ENCODE assay signal across 8 mouse cellular contexts in the genomic region with DNA sequence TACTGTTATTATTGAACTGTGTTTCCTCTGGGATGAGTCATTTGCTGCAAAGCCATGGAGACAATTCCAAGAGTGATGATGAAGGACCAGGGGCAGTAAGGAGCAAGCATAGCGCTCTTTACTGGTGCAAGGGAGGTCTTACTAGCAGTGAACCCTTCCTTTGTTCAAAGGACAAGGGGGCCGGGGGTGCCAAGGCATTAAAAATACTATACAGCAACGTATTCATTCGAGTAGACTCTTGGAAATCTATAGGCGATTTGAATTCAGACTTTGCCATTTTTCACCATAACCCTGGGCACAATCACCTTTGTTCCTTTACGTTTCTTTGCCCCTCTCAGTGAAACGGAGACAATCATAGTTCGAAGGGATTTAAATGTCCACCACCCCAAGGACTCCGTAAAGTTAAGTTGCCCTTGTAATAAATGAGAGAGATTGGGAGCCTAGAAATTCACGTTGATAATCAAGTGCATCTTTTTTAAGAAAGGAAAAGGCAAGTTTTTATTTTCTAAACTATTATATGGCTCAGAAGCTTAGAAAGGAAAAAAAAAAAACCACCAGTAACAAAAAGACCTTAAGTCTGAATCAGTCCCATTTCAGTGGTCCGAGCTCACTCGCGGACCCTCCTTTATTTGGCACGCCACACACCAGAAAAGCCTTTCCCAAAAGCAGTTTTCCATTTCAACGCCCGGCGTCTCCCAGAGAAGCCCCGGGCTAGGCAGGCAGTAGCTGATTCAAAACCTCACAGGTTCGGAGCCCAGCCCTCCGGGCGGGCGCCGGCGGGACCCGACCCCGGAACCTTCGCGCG. TPM values are rescaled to one million over a fixed set of nuclear protein-coding genes. Genes with fewer than 3 reads are reported as not detected.
DNase-seq lines count a peak whose midpoint lies in the region; ATAC-seq and TF ChIP-seq lines count a peak whose summit lies in the region.

No protein-coding gene starts in this region.

- peaks cover 9% of the 10 kb centered on the region for H3K4me1 ChIP-seq in kidney, embryonic 16.5 days (ENCODE audit: insufficient read depth, low read length)
- peaks cover 23% of the 10 kb centered on the region for H3K4me1 ChIP-seq in forebrain, embryonic 10.5 days
- H3K4me1 ChIP-seq in intestine, embryonic 16.5 days (ENCODE audit: control insufficient read depth, insufficient read depth, low read length): peaks cover 5% of the 10 kb centered on the region; the same call in 1 of the 2 replicates
- peaks cover 8% of the 10 kb centered on the region; the same call in 1 of the 2 replicates for H3K4me1 ChIP-seq in midbrain, postnatal 0 days (ENCODE audit: insufficient read depth, low read length)

- H3K27ac ChIP-seq in kidney, embryonic 16.5 days (ENCODE audit: low read length): peak overlapping the region; percentile 89
- H3K27ac ChIP-seq in forebrain, embryonic 10.5 days: peak overlapping the region; percentile 99
- peak overlapping the region; percentile 93 for H3K27ac ChIP-seq in intestine, embryonic 16.5 days (ENCODE audit: low read length)
- peak overlapping the region; percentile 93 for H3K27ac ChIP-seq in midbrain, postnatal 0 days (ENCODE audit: low read depth, low read length)

- H3K36me3 ChIP-seq in kidney, embryonic 16.5 days (ENCODE audit: insufficient read depth, low read length): no peaks in the 10 kb centered on the region
- H3K36me3 ChIP-seq in forebrain, embryonic 10.5 days (replicated peaks): peaks cover 18% of the 10 kb centered on the region
- no peaks in the 10 kb centered on the region for H3K36me3 ChIP-seq in intestine, embryonic 16.5 days (ENCODE audit: control insufficient read depth, insufficient read depth, low read length)
- H3K36me3 ChIP-seq in midbrain, postnatal 0 days (ENCODE audit: insufficient read depth, low read length): no peaks in the 10 kb centered on the region

- TF ChIP-seq CTCF in midbrain, postnatal 0 days (IDR thresholded peaks at IDR 0.05): no peak

- peak overlapping the region; percentile 99 for H3K9ac ChIP-seq in kidney, embryonic 16.5 days (replicated peaks; ENCODE audit: low read length)
- H3K9ac ChIP-seq in intestine, embryonic 16.5 days (ENCODE audit: low read depth, low read length): peak overlapping the region; percentile 97
- peak overlapping the region; percentile 98 for H3K9ac ChIP-seq in midbrain, postnatal 0 days (replicated peaks; ENCODE audit: low read length, poor library complexity, severe bottlenecking)

- H3K27me3 ChIP-seq in kidney, embryonic 16.5 days (ENCODE audit: insufficient read depth, low read length): no peaks in the 10 kb centered on the region
- no peaks in the 10 kb centered on the region for H3K27me3 ChIP-seq in forebrain, embryonic 10.5 days (ENCODE audit: poor library complexity, severe bottlenecking)
- H3K27me3 ChIP-seq in intestine, embryonic 16.5 days (replicated peaks; ENCODE audit: control insufficient read depth, insufficient read depth, low read length): no peaks in the 10 kb centered on the region
- H3K27me3 ChIP-seq in midbrain, postnatal 0 days (ENCODE audit: insufficient read depth, low read length): no peaks in the 10 kb centered on the region

- no peak for DNase-seq in kidney, adult 8-10 months
- DNase-seq in T-cell, adult 2 months (ENCODE audit: low spot score): peak; percentile 53
- no peak for DNase-seq in forebrain, embryonic 10.5 days (ENCODE audit: extremely low spot score, low spot score)
- DNase-seq in midbrain, postnatal 0 days (ENCODE audit: low spot score): no peak
- no peak for DNase-seq in Muller cell, postnatal 12 days (ENCODE audit: inconsistent ontology term)
- DNase-seq in kidney, postnatal 25 days: no peak

- peak overlapping the region; percentile 95 for H3K4me3 ChIP-seq in kidney, embryonic 16.5 days (ENCODE audit: low read length)
- H3K4me3 ChIP-seq in forebrain, embryonic 10.5 days: peak overlapping the region; percentile 98
- peak overlapping the region; percentile 100 for H3K4me3 ChIP-seq in intestine, embryonic 16.5 days (ENCODE audit: low read length)
- H3K4me3 ChIP-seq in midbrain, postnatal 0 days (ENCODE audit: low read depth, low read length): peak overlapping the region; percentile 100

- WGBS in kidney, embryonic 16.5 days: 13% methylated on average over 29 of the region's 29 CpGs
- 8% methylated on average over 29 of the region's 29 CpGs for WGBS in forebrain, embryonic 10.5 days
- 15% methylated on average over 29 of the region's 29 CpGs for WGBS in intestine, embryonic 16.5 days
- WGBS in midbrain, postnatal 0 days: 6% methylated on average over 29 of the region's 29 CpGs

- H3K4me2 ChIP-seq in kidney, embryonic 16.5 days (replicated peaks; ENCODE audit: low read depth, low read length): peak overlapping the region; percentile 59
- H3K4me2 ChIP-seq in intestine, embryonic 16.5 days (ENCODE audit: low read depth, low read length): peak overlapping the region; percentile 76
- H3K4me2 ChIP-seq in midbrain, postnatal 0 days (ENCODE audit: low read depth, low read length, poor library complexity, severe bottlenecking): peak overlapping the region; percentile 79

- peaks cover 6% of the 10 kb centered on the region for H3K9me3 ChIP-seq in kidney, embryonic 16.5 days (ENCODE audit: low read length)
- peaks cover 8% of the 10 kb centered on the region for H3K9me3 ChIP-seq in forebrain, embryonic 10.5 days
- no peaks in the 10 kb centered on the region for H3K9me3 ChIP-seq in intestine, embryonic 16.5 days (ENCODE audit: control insufficient read depth, low read length)
- H3K9me3 ChIP-seq in midbrain, postnatal 0 days (ENCODE audit: low read length): no peaks in the 10 kb centered on the region

- ATAC-seq in kidney, embryonic 16.5 days (ENCODE audit: low FRiP score, low TSS enrichment): no peak
- ATAC-seq in intestine, embryonic 16.5 days: no peak
- ATAC-seq in midbrain, postnatal 0 days (ENCODE audit: low FRiP score): no peak

RNA-seq across cellular contexts. Expression of gene Plekha5, which starts 0.6 kb away (rescaled TPM):
- polyA plus RNA-seq in kidney, embryonic 16.5 days (2015; fragmentation: Nextera tagmentation; extraction: Ambion mirVana): 45.4 and 46.5 TPM in 2 replicates
- 42.9 and 46.0 TPM in 2 replicates for polyA plus RNA-seq in forebrain, embryonic 10.5 days (2016; fragmentation: Nextera tagmentation; extraction: Ambion mirVana)
- polyA plus RNA-seq in intestine, embryonic 16.5 days (2015; fragmentation: Nextera tagmentation; extraction: Ambion mirVana): 27.9 and 30.1 TPM in 2 replicates
- total RNA-seq in midbrain, postnatal 0 days (2014; rRNA removed): 28.8 and 39.4 TPM in 2 replicates
- 21.8 and 24.2 TPM in 2 replicates for polyA plus RNA-seq in midbrain, postnatal 0 days (2015; fragmentation: Nextera tagmentation; extraction: Ambion mirVana)
